Mouse (Mus musculus) activated CD4-positive, CD25-positive, alpha-beta regulatory T cell, adult 4 months (primary cell): ENCODE data around the gene Optn. TPM values are rescaled to one million over a fixed set of nuclear protein-coding genes. Genes with fewer than 3 reads are reported as not detected.
"Not testable (repeated sequence)": the region's sequence is repeated elsewhere in the genome, so short reads cannot be mapped to it uniquely, and the experiment has no call there.

Source experiments
- ATAC-seq: one replicate; pipeline ENCODE4 v1.8.0; 2017
- polyA plus RNA-seq, 2 experiments: library from polyadenylated mRNA; unstranded; fragments of 100-300 nt; shearing (Covaris generic); gene quantifications; one replicate each; pipeline ENCODE4 v1.2.1; 2017

The Optn gene
- 1 to 10 TPM in 1 of 2 experiments, under 1 TPM in 1; 0.98 to 1.5 TPM for polyA plus RNA-seq

- ATAC-seq: peak; percentile 73
Measured at GRCm38 (mm10) chr2:5063299-5064205, at the start of gene Optn. Gene Optn, minus strand, starts transcription at chr2:5064051.

- no peak for ATAC-seq
Measured at GRCm38 (mm10) chr2:5112785-5113291, 49.0 kb upstream of the Optn start.

- no peak for ATAC-seq
Measured at GRCm38 (mm10) chr2:5102891-5103290, 39.0 kb upstream of the Optn start.

- ATAC-seq: no peak
Measured at GRCm38 (mm10) chr2:5101743-5102245, 37.9 kb upstream of the Optn start.

- ATAC-seq: no peak
Measured at GRCm38 (mm10) chr2:5099176-5099575, 35.3 kb upstream of the Optn start.

- no peak for ATAC-seq
Measured at GRCm38 (mm10) chr2:5097786-5098445, 34.1 kb upstream of the Optn start.

- ATAC-seq: no peak
Measured at GRCm38 (mm10) chr2:5095316-5095715, 31.5 kb upstream of the Optn start.

GRCm38 (mm10) chr2:5094876-5095275 is 31.0 kb upstream of the Optn start:
- no peak for ATAC-seq

- not testable (repeated sequence) for ATAC-seq
Measured at GRCm38 (mm10) chr2:5090385-5090784, 26.5 kb upstream of the Optn start.

GRCm38 (mm10) chr2:5087667-5088066 is 23.8 kb upstream of the Optn start:
- no peak for ATAC-seq

GRCm38 (mm10) chr2:5083739-5084138 is 19.9 kb upstream of the Optn start:
- no peak for ATAC-seq

- ATAC-seq: no peak
Measured at GRCm38 (mm10) chr2:5080053-5080787, 16.4 kb upstream of the Optn start.

GRCm38 (mm10) chr2:5077937-5078336 is 14.1 kb upstream of the Optn start:
- ATAC-seq: no peak

GRCm38 (mm10) chr2:5077490-5077889 is 13.6 kb upstream of the Optn start:
- no peak for ATAC-seq

- ATAC-seq: no peak
Measured at GRCm38 (mm10) chr2:5075856-5076255, 12.0 kb upstream of the Optn start.

- no peak for ATAC-seq
Measured at GRCm38 (mm10) chr2:5075432-5075831, 11.6 kb upstream of the Optn start.

GRCm38 (mm10) chr2:5073785-5074184 is 9.9 kb upstream of the Optn start:
- no peak for ATAC-seq

GRCm38 (mm10) chr2:5067951-5068350 is 4.1 kb upstream of the Optn start:
- ATAC-seq: no peak

- ATAC-seq: not testable (repeated sequence)
Measured at GRCm38 (mm10) chr2:5067254-5067653, 3.4 kb upstream of the Optn start.

GRCm38 (mm10) chr2:5064247-5064646 is 396 bp upstream of the Optn start:
- no peak for ATAC-seq

- ATAC-seq: no peak
Measured at GRCm38 (mm10) chr2:5062496-5063298, 1.2 kb downstream of the Optn start.
